Mouse (Mus musculus) granulocyte monocyte progenitor cell, adult 5-6 weeks (primary cell): ENCODE data around the gene Crls1. TPM values are rescaled to one million over a fixed set of nuclear protein-coding genes. Genes with fewer than 3 reads are reported as not detected.
A peak's percentile ranks its signal among the peaks of the same experiment; 100 is the strongest.

Experiments
- ATAC-seq: replicated peaks from 2 replicates; pipeline ENCODE4 v1.8.0; 2016; ENCODE audit warnings: mild to moderate bottlenecking, moderate TSS enrichment, inconsistent platforms; ENCODE audit not compliant: poor library complexity, severe bottlenecking
- total RNA-seq, 2 experiments: library from RNA; stranded (forward) in 1 of 2; stranded (reverse) in 1 of 2; fragments of 200-712, 200-1000 nt in 1 of 2; fragments of >200 nt in 1 of 2; fragmentation: Nextera tagmentation in 1 of 2; gene quantifications; 2 replicates each; pipeline ENCODE4 v1.2.3; 2014 to 2017

Gene Crls1
- total RNA-seq (2014; fragmentation: Nextera tagmentation) (26.1 and 28.8 TPM in 2 replicates), total RNA-seq (2017) (33.0 and 42.3 TPM in 2 replicates)

DNA sequence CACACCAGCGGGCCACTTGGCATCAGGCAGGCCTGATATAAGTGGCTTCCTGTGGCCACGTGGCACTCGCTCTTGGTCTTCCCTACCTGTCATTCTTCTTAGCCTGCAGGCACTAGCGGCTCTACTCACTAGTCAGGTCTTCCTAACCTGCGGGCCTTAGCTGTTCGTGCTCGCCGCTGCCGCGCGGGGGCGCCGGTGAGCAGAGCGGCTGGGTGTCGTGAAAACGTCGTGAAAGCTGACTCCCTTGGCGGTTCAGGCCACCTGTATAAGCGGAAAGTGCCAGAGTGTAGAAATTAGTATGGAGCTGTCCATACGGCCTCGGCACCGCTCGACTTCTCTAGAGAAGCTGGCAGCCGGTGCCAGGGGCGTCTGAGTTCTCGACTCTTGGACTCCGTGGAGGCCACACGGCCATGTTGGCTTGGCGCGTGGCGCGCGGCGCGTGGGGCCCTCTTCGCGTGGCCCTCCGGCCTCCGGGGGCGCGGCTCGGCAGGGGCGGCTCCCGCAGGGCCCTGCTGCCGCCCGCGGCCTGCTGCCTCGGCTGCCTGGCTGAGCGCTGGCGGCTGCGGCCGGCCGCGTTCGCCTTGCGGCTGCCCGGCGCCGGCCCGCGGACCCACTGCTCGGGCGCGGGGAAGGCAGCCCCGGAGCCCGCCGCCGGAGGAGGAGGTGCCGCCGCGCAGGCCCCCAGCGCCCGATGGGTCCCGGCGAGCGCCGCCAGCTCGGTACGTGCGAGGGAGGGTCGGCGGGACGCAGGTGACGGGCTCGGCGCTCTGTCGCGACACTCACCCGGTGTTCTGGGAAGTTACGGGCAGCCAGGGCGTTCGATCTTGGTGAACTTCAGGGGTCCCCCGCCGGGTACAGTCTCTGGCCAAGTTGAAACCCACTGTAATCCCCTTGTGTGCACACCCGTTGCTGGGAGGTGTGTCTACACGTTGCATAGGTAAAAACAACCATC lies at the start of gene Crls1:
Gene Crls1 (plus strand): TSS at position 260 of the 952 bp plus-strand sequence.
- ATAC-seq: peak; percentile 96

DNA sequence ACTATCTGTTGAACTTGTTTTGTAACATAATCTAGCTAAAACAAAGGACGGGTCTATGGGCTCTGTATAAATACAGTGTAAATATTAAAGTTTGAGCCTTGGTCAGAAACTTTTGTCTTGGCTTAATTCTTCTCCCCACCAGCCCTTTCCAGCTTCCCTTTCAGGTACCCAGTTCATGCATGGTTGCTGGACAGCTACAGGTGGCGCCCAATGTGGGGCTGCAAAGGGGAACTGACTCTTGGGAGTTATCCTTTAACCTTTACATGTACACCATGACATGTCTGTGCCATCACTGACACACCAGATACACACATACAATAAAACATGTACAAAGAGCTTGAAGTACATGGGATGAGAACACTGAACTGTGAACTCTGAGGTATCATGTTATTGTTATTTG lies 43.5 kb upstream of the Crls1 start:
- no peak for ATAC-seq

DNA sequence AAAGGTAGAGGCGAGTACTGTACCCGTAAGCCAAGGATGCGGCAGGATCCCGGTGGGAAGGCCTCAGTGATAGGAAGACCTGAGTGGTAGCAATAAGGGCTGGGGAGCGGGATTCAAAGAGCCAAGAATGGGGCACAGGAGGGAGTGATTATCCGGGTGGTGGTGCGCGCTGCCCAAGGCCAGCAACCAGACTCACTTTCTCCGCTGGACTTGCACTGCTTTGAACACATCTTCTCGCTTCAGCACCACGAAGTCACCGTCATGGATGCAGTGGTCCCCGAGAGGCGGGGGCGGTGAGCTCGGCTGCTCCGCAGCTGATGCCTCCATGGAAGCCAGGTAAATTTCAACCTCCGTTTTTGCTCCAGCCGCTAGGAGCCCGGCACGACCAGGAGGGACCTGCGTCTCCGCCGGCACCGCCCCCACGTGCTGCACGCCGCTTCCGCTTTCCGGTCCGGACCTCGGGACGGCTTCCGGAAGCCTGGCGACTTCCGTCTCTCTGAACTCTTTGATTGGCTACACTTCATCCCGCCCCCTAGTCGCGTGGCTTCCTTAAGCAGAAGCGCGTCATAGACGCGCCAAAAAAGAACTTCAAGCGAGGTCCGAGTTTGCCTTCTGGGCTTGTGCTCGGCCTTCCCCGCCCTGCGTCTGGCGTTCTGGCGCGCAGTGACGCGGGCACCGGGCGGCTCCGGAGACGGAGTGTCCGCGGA lies 30.7 kb upstream of the Crls1 start, which contains the start of the genes Trmt6 and Mcm8:
Gene Trmt6 (minus strand): TSS at position 448 of the 707 bp plus-strand sequence.
Gene Mcm8 (plus strand): TSS at position 534 of the 707 bp plus-strand sequence.
- peak; percentile 97 for ATAC-seq

- ATAC-seq: no peak
Observed at GRCm38 (mm10) chr2:132841071-132841470, 5.4 kb upstream of the Crls1 start.

- peak; percentile 13 for ATAC-seq
Observed at GRCm38 (mm10) chr2:132847581-132847980, 1.1 kb downstream of the Crls1 start.

DNA sequence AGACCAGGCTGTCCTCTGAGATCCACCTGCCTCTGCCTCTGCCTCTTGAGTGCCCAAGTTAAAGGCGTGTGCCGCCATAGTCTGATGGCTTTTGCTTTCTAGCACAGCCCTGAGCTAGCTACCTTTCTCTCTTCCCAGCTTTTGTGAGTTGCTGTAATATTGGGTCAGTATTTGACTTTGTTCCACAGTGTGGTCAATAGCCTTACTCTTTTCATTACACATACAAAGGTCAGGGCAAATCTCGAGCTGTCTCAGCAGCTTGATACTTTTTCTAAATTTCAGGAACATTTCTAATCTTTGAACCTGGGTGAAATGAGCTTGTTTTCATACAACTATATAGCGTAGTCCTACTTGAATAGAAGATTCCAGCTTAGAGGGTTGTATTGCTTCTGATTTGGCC lies 1.9 kb downstream of the Crls1 start:
- ATAC-seq: no peak

DNA sequence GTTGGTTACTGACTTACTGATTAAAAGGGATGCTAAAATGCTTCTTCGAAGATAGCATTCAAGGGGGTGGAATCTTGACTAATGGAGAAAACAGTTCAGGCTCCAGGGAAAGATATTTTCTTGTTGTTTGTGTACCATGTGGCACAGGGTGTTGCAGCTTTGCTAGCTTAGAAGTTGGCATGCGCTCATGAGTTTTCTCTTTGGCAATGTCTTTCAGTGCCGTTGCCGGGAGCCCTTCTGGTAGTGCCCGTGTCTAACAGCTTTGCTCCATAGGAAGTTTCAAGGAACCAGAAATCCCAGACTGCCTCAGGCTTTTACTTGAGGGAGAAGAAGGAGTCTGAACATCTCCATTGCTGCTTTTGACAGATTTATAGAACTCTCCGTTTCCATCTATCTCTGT lies 2.7 kb downstream of the Crls1 start:
- no peak for ATAC-seq

DNA sequence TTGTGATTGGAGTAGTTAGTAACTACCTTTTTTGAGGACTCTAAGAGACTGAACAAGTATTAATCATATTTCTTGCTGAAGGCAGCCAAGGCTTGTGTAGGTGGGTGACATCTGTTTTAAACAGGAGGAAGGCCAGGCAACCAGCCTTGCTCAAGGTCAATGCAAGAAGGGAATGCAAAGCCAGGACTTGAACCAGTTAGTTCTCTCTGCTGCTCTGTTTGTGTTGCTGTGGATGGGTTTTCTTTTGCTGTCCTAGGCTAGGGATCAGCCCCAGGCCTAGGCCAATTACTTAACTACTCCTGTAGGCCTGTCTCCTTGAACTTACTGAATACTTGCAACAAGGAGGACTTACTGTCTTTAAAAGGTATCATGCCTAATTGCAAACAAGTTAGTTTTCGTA lies 6.6 kb downstream of the Crls1 start:
- no peak for ATAC-seq

- no peak for ATAC-seq
Observed at GRCm38 (mm10) chr2:132856333-132856732, 9.9 kb downstream of the Crls1 start.

DNA sequence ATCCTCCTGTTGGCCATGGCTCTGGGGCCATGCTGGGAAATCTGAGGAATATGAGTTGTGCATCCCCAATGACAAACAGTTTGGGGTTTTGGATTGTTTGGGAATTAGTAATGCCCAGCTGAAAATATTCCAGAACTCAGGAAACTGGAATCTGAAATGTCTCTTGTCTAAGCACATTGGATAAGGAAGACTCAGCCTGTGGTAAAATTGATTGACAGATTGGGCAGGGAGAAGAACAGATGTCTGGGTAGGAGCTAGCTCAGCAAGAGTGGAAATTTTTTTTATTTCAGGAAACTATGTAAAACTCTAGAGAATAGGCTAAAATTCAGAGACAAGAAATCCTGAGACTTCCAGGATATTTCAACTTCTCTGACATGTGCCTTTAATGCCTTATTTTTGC lies 14.0 kb downstream of the Crls1 start:
- no peak for ATAC-seq

GRCm38 (mm10) chr2:132861456-132861855 lies 15.0 kb downstream of the Crls1 start:
- ATAC-seq: no peak

DNA sequence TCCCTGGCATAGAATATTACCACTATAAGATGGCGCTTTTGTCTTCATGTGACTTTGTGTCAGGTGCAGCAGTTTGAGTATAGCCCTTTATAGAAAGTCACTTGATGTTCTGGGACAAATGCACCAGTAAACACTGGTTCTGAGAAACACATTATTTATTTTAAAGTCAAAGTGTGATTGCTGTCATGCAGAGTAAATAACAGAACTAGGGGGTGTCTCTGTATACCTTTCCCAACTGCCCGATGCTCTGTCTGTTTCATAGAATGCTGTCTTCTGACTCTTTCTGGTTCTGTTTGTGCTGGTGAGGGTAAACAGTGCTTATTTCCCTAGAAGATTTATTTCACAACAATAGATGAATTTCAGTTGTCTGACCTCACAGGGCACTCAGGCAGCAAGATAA lies 16.9 kb downstream of the Crls1 start:
- no peak for ATAC-seq

- ATAC-seq: 0 out of 2 replicates have a peak, but pooled peaks have one; percentile 10
Observed at GRCm38 (mm10) chr2:132867521-132867920, 21.1 kb downstream of the Crls1 start.

DNA sequence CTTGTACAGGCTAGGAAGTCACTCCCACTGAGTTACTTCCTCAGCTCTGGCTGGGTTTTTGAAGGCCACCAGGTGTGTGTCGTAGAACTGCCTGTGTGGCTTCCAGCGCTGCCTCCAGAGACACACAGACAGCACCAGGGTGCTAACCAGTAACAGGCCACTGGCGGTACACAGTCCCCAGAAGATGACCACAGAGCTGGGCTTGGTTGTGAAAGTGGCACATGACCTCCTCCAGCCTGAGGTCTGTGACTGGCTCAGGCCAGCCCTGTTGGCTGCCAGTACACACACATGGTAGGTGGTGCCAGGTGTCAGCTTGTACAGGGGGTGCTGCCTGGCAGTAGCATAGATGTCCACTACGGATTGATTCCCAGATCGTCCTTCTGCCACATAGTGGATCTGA lies 23.2 kb downstream of the Crls1 start:
- ATAC-seq: peak; percentile 34

DNA sequence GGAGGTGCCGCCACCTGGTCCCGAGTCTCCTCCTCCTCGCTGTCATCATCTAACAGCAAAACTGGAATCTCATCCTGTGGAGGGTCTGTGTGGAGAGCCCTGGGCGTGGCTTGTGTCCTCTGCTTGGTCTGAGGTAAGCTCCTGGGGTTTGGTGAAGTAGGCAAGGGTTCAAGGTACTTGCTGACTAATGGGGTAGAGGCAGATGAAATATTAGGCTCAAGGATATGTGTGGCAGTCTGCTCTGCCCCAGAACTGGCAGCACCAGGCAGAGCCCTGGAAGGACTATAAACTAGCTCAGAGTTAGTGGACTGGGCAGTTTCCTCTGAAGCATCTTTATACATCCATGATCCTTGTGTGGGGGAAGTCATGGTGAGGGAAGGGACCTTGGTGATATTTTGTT lies 23.8 kb downstream of the Crls1 start:
- ATAC-seq: no peak

- no peak for ATAC-seq
Observed at GRCm38 (mm10) chr2:132871663-132872062, 25.2 kb downstream of the Crls1 start.

GRCm38 (mm10) chr2:132873657-132874326 lies 27.3 kb downstream of the Crls1 start:
- ATAC-seq: peak; percentile 92

DNA sequence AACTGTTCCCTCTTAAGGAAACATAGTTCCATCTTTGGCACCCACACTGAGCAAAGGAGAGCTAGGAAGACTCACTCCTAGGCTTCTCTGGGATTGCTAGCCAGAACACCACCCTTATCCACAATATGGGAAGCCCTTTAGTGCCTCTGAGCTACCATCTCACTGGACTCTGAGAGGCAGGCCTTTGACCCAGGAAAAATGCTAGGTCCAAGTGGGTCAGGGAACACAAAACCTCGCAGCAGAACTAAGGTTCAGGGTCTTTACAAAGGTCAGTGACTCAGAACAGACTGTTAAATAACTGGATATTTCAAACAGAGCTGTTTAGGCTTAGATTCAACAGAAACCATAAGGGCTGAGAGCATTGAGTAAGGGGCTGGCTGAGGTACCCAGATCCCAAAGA lies 30.5 kb downstream of the Crls1 start:
- ATAC-seq: no peak

DNA sequence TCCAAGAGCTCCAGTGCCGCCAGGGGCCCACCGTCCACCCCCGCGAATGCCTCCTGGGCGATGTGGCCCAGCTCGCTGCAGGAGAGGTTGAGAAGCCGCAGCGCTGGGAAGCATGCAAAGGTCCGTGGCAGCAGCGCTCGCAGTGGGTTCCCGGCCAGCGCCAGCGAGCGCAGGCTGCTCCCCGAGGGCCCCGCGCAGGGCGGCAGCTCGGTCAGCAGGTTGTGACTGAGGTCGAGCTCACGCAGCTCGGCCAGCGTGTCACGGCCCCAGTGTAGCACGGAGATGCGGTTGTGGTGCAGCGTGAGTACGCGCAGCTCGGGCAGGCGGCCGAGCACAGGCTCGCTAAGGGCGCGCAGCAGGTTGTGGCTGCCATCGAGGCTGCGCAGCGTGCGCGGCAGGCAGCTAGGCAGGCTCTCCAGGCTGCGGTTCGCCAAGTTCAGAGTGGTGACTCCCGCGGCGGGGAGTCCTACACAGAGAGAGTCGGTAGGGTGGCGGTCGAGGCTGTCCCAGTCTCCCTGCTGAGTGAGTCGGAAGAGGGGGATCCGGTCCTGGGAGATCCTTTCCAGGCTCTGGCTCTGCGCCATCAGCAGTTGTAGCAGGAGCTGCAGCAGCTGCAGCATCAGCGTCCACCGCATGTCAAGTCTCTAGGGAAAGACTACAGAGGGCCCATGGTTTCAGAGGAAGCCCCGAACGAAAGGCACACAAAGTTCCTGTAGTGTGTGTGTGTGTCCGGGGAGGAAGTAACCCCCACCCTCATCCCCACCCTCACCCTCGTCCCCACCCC lies 33.0 kb downstream of the Crls1 start:
- peak; percentile 76 for ATAC-seq
